9 mouse cellular contexts compared by ENCODE assay signal in genomic region chr11:31874071-31874470, GRCm38 (mm10). TPM values are rescaled to one million over a fixed set of nuclear protein-coding genes. Genes with fewer than 3 reads are reported as not detected.
DNase-seq lines count a peak whose midpoint lies in the region; ATAC-seq and TF ChIP-seq lines count a peak whose summit lies in the region.
"Had no signal": no experiment of that assay in that cellular context is flagged by ENCODE, and none has a peak within 500 bp of the region (broad histone marks: within the 10 kb centered on the region; RNA-seq: fewer than 3 reads in every experiment).

No protein-coding gene starts in this region.

- peak overlapping the region; percentile 54 for H3K4me2 ChIP-seq in liver, embryonic 13.5 days

- no peaks in the 10 kb centered on the region; the same call in 1 of the 2 replicates for H3K9me3 ChIP-seq in megakaryocyte, embryonic 14.5 days
- H3K9me3 ChIP-seq in liver, embryonic 13.5 days (replicated peaks): no peaks in the 10 kb centered on the region

- peak overlapping the region; percentile 47; the same call in 1 of the 2 replicates for H3K9ac ChIP-seq in heart, adult 2 months (ENCODE audit: low read depth, low read length)
- H3K9ac ChIP-seq in liver, embryonic 13.5 days: peak overlapping the region; percentile 87

- no peak for DNase-seq in heart, adult 2 months
- DNase-seq in heart, postnatal 10 days: no peak
- DNase-seq in liver, embryonic 13.5 days: no peak
- no peak for DNase-seq in ovary, postnatal 10 days (ENCODE audit: low spot score)
- DNase-seq in c-Kit-positive CD71-positive TER-119-positive erythroid progenitor cells, embryonic 14.5 days (ENCODE audit: low spot score): no peak
- DNase-seq: lung, postnatal 10 days had no signal

- TF ChIP-seq CTCF in heart, adult 2 months (IDR thresholded peaks at IDR 0.05): no peak

- H3K27me3 ChIP-seq in heart, adult 2 months (ENCODE audit: control insufficient read depth, insufficient read depth, low read length): no peaks in the 10 kb centered on the region
- no peaks in the 10 kb centered on the region for H3K27me3 ChIP-seq in megakaryocyte, embryonic 14.5 days (replicated peaks)
- no peaks in the 10 kb centered on the region for H3K27me3 ChIP-seq in liver, embryonic 13.5 days

- no peak for TF ChIP-seq POLR2A in heart, adult 2 months (IDR thresholded peaks at IDR 0.05; ENCODE audit: insufficient read depth, low read depth, low read length)

- ATAC-seq in megakaryocyte, adult 5-6 weeks (ENCODE audit: poor library complexity, severe bottlenecking): no peak
- no peak for ATAC-seq in liver, embryonic 13.5 days (ENCODE audit: low read depth)
- no peak for ATAC-seq in erythroid progenitor cell, adult 5-6 weeks (replicated peaks; ENCODE audit: low FRiP score, poor library complexity, severe bottlenecking)

- peak overlapping the region; percentile 95 for H3K27ac ChIP-seq in heart, adult 2 months
- H3K27ac ChIP-seq in liver, embryonic 13.5 days: peak overlapping the region; percentile 76

- 21% methylated on average over 2 of the region's 2 CpGs for WGBS in heart, adult 2 months
- WGBS in liver, embryonic 13.5 days (ENCODE audit: insufficient replicate concordance): 67% methylated on average over 2 of the region's 2 CpGs

- H3K79me2 ChIP-seq in heart, adult 2 months (replicated peaks; ENCODE audit: control insufficient read depth, insufficient read depth, low read length): 0 out of 2 replicates have a peak, but pooled peaks cover 2% of the 10 kb centered on the region

- peaks cover 2% of the 10 kb centered on the region; the same call in 1 of the 2 replicates for H3K4me1 ChIP-seq in heart, adult 2 months (ENCODE audit: control insufficient read depth, insufficient read depth, low read length)
- H3K4me1 ChIP-seq in megakaryocyte, embryonic 14.5 days: peaks cover 16% of the 10 kb centered on the region
- peaks cover 41% of the 10 kb centered on the region for H3K4me1 ChIP-seq in liver, embryonic 13.5 days (replicated peaks)

- intact Hi-C loops in heart, adult 2 months (cut with DNase I): loop anchor here (10.0 kb wide), 1 partner anchor 919 kb away; the partner anchor contains the start of gene Erlec1
- intact Hi-C loops in heart, postnatal 10 days (cut with DNase I): loop anchor here (5.0 to 10.0 kb wide), 2 partner anchors 162 to 1291 kb away; partner anchors contain the start of gene Npm1

- H3K4me3 ChIP-seq in heart, adult 2 months: peak overlapping the region; percentile 90
- H3K4me3 ChIP-seq in megakaryocyte, embryonic 14.5 days (replicated peaks): peak overlapping the region; percentile 94
- peak overlapping the region; percentile 96 for H3K4me3 ChIP-seq in liver, embryonic 13.5 days (replicated peaks)

- peaks cover 20% of the 10 kb centered on the region for H3K36me3 ChIP-seq in heart, adult 2 months (ENCODE audit: control insufficient read depth, insufficient read depth, low read length)
- peaks cover 59% of the 10 kb centered on the region for H3K36me3 ChIP-seq in megakaryocyte, embryonic 14.5 days (replicated peaks; ENCODE audit: low read length)
- H3K36me3 ChIP-seq in liver, embryonic 13.5 days: peaks cover 40% of the 10 kb centered on the region

- no peak for TF ChIP-seq EP300 in heart, adult 2 months (IDR thresholded peaks at IDR 0.05; ENCODE audit: insufficient read depth, low read depth, low read length)

RNA-seq across cellular contexts. Expression of gene Cpeb4, which starts 2.1 kb away (rescaled TPM):
- 10 to 100 TPM; 83.4 to 97.3 TPM for total RNA-seq in heart, adult 2 months (2021)
- polyA plus RNA-seq in heart, adult 2 months (2012; rRNA removed): 15.3 and 29.5 TPM in 2 replicates
- total RNA-seq in heart, postnatal 10 days (2021): 10 to 100 TPM; 68.0 to 72.2 TPM
- polyA plus RNA-seq in megakaryocyte, embryonic 14.5 days (2012; ENCODE audit: insufficient read depth, low replicate concordance): 3.9 and 4.8 TPM in 2 replicates
- total RNA-seq in megakaryocyte, adult 5-6 weeks (2015): 25.3 and 27.1 TPM in 2 replicates
- 17.7 and 22.8 TPM in 2 replicates for total RNA-seq in megakaryocyte, adult 5-6 weeks (2017)
- 14.3 and 21.6 TPM in 2 replicates for polyA plus RNA-seq in liver, embryonic 13.5 days (2015; fragmentation: Nextera tagmentation; extraction: Ambion mirVana)
- total RNA-seq in erythroid progenitor cell, adult 5-6 weeks (2015; ENCODE audit: low replicate concordance): 413 and 439 TPM in 2 replicates
- total RNA-seq in erythroid progenitor cell, adult 5-6 weeks (2017; ENCODE audit: low replicate concordance): 229 and 303 TPM in 2 replicates
